Mouse (Mus musculus) spleen, postnatal 4 days (tissue): ENCODE measurements around the gene Mthfd1.
A peak's percentile ranks its signal among the peaks of the same experiment; 100 is the strongest.
"Not testable (repeated sequence)": the region's sequence is repeated elsewhere in the genome, so short reads cannot be mapped to it uniquely, and the experiment has no call there.

ENCODE experiments used
- DNase-seq, 2 experiments: peaks; one replicate each; pipeline ENCODE4 v3.0.0; 2022; ENCODE audit warnings: low spot score in 2 of 2

The Mthfd1 gene

GRCm38 (mm10) chr12:76254725-76255498, at the start of gene Mthfd1:
Gene Mthfd1, plus strand, starts transcription at chr12:76255298.
- DNase-seq, result peak; percentile 87 to 92

DNA sequence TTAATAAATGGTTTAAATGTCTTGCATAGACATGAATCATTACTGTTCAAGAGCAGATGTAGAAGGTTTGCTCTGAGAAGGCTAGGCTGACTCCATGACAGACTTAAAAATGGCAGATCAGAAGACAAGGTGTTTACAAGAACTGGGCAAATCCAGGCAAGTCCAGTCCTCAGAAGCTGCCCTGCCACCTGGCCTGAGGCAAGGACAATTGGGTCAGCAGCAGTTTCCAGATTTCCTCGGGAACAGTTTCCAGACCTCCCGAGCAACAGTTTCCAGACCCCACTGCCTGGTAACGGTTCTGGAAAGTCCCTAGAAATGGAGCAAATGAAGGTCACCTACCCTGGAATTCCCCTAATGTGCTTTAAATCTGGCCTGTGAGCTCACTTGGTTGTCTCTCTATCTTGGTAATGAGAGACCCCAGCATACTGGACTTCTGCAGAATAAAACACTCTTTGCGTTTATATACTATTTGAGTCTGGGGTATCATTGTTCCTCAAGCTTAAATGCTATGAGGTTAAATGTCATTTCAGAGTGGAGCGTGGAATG, 45.6 kb upstream of the Mthfd1 start:
- no peak for DNase-seq

GRCm38 (mm10) chr12:76215121-76215520, 40.0 kb upstream of the Mthfd1 start:
- DNase-seq, result no peak

DNA sequence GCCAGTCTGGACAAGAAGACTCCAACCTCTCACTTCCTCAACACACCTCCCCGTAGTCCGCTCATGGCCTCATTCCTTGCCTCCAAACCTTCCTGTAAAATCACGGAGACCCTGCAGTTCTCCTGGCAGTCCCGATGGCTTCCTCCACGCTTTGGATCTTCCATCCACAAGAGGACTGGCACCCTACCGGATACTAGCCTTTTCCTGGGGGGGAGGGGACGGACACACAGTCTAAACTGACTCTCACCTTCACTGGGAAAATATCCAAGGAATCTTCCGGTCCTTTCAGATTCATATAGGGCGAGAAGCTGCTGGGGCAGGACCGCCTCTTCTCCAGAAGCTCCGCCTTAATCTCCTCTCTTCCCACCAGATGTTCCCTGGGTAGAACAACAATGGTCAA, 38.4 kb upstream of the Mthfd1 start:
- DNase-seq, result no peak

DNA sequence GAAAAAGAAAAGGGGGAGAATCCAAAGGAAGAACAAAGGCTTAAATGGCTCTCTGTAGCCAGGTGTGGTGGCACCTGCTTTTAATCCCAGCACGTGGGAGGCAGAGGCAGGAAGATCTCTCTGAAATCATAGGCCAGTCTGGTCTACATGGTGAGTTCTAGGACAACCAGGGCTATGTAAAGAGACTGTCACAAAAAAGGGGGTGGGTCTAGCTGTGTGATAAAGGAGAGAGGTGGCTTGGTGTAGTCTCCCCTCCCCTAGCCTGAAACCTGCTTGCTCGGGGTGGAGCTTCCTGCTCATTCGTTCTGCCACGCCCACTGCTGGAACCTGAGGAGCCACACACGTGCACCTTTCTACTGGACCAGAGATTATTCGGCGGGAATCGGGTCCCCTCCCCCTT, 33.0 kb upstream of the Mthfd1 start:
- not testable (repeated sequence) for DNase-seq

DNA sequence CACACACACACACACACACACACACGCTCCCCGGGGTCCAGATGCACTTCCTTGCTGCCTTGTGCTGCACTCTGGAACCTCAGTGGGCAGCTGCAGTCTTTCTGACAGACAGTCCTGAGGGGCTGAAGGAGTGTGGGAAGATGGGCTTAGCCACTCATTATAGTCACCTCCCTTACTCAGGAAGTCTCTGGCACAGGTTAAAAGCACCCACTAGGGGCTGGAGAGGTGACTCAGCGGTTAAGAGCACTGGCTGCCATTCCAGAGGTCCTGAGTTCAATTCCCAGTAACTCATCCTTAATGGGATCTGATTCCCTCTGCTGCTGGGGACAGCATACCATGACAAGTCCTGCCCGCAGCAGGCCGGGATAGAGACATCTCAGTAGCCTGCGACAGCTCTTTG, 24.5 kb upstream of the Mthfd1 start:
- no peak for DNase-seq

GRCm38 (mm10) chr12:76235253-76235652, 19.8 kb upstream of the Mthfd1 start:
- no peak for DNase-seq

DNA sequence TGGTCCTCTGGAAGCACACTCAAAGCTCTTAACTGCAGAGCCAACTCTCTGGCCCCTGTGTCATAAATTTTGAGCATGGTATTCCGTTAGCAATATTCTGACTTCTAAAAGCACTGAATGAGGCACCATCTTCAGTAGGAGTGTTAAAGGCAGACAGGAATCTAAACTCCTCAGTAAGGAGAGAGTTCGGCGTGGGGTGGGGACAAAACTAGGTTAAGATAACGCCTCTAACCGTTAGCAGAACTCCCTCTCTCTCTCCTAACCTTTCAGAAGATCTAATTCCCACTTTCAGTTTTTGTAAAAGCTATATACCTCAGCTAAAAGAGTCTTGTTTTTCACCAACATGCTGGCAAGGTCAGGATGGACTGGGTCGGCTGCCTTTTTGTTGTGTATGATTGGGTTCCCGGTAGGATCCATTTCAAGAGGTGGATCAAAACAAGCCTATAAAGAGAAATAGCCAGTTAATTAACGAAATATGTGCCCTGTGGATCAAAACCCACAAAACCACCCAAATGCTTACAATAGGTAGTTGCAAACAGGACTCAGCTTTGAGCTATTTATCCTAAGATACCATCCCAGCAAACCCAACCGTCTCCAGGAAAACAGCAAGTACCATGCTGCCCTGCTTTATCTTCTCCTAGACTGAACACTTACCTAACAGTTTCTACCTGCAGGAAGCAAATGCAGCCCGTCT, 15.8 kb upstream of the Mthfd1 start:
- DNase-seq, result no peak

- no peak for DNase-seq
Measured at GRCm38 (mm10) chr12:76239839-76240571, 15.1 kb upstream of the Mthfd1 start.

DNA sequence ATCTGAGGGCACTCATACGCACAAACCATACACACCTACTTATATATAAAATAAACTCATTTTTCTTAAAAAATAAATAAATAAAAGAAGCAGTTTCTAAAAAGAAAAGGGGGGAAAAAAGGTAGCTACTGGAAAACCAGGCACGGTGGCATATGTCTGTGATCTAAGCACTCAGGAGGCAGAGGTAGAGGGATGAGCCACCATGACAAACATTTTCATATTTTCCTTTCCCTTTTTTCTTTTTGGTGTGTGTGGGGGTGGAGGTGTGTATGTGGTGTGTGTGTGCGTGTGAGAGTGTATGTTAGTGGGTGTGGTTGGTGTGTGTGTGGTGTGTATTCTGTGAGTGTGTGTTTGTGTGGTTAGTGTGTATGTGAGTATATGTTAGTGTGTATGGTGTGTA, 14.4 kb upstream of the Mthfd1 start:
- no peak for DNase-seq

GRCm38 (mm10) chr12:76241084-76241483, 14.0 kb upstream of the Mthfd1 start:
- no peak for DNase-seq

DNA sequence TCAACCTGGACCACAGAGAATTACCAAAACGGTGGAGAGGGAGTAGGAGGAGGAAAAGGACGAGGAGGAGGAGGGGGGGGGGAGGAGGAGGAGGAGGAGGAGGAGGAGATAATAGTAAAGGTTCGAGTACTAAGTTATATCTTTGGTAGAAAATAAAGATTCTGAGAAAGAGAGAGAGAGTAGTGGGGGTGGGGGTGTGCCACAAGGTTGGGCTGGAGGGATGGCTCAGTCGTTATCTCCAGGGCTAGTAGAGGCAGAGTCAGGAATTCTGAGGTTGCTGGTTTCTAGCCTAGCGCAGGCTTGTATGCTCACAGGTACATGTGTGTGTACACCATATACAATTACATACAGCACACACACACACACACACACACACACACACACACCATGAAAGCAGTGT, 13.3 kb upstream of the Mthfd1 start:
- no peak for DNase-seq

DNA sequence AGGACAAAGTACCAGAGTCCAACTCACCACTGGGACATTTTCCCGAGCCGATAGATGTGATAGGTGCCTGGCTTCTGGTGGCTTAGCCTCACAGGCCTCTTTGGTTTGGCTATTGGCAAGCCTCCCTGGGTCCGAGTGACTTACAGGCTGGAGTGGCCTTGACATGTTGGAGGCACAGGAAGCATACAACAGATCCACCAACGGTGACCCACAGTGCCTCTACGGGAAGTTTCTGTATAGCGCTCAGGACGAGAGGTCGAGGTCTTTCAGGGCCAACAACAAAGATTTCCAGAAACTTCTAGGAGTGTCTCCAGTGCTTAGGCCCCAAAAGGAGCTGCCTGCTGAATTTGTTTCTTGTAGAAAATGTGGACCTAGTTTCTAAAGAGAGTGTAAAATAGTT, 10.1 kb upstream of the Mthfd1 start:
- no peak for DNase-seq

- no peak for DNase-seq
Measured at GRCm38 (mm10) chr12:76246646-76247045, 8.5 kb upstream of the Mthfd1 start, which contains the start of gene Tex21. Gene Tex21, minus strand, starts transcription at chr12:76246746.

GRCm38 (mm10) chr12:76253090-76253489, 2.0 kb upstream of the Mthfd1 start:
- no peak for DNase-seq

- DNase-seq, result no peak
Measured at GRCm38 (mm10) chr12:76253591-76253990, 1.5 kb upstream of the Mthfd1 start.

DNA sequence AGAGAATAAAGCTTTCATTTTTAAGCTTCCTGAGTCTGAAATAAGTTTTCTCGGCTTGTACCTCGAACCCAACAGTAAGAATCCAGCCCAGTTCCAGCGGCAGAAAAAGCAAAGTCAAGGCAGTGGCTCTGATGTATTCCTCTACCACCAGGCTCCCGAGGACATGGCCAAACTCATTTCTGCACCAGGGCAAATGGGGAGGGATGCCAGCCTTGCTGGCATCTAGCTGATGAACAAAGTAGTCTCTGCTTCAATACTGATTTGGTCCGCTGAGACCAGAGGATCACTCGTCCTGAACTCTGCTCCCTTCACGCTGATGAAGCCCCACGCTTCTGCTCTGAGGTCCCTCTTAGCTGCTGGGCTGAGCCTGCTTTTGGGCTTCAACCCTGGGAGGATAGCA, 1.1 kb upstream of the Mthfd1 start:
- no peak for DNase-seq

DNA sequence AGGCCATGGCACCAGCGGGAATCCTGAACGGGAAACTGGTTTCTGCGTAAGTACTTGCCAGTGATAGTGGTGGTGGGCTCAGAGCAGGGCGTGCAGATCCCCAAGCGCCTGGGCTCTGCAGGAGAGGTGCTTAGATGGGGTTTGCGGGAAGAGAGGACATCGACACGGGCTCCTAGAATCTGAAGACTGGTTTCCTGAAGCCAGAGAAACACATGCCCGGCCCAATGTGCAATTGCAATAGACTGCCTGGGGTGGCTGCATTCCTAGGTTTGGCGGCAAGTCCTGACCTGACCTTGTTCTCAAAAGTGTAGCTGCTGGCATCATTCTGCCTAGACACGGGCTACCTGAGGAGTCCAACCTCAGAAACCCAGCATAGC, 389 bp downstream of the Mthfd1 start:
- DNase-seq, result peak in 1 of 2 experiments; percentile 71

DNA sequence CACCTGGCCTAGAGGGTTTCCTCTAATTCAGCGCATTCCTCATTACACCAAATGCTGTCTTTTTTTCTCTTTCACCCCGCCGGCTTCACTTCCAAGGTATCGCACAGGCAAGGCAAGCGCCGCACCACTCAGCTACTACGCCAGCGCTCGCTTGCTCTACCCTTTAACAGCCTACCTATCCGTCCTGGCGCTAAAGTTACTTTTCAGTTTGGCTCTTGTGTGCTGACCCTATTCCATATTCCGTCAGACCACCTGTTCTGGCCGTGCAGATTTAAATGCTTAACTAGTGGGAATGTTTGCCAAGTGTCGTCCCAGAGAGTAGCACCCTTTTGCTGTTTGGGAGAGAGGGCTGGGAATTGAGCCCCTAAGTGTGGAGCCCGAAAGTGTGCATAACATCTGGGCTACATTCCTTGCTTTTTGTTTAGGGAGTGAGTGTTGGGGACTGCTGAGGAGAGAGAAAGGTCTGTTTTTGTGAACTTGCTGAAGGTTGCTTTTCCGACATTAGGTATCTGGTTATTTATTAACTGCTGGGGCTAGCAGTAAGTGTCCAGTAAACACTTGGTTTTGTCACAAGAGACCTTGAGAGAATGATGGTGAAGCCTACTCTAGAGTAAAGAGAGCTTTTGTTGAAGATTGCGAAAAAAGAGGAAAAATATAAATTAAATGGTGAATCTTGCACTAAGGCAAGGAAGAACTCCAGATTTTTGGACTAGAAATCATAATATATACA, 1.2 kb downstream of the Mthfd1 start:
- DNase-seq, result peak; percentile 29 to 73

- DNase-seq, result no peak
Measured at GRCm38 (mm10) chr12:76260673-76261072, 5.6 kb downstream of the Mthfd1 start.

DNA sequence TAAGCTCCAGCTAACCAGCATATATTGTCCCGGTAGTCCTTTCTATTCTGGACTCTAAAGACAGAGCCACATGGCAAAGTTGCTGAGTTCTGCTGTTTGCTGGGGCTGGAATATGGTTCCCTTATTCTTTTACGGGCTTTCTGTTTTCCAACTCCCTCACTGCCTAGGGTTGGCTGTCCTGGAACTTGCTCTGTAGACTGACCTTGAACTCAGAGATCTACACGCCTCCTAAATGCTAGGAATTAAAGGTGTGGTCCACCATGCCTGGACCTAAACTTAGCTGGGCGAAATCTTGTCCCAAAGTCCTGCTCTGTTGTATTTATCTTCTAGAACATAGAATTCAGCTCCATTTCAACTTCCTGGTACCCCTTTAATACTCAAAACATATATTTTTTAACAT, 6.5 kb downstream of the Mthfd1 start:
- no peak for DNase-seq

GRCm38 (mm10) chr12:76262918-76263317, 7.8 kb downstream of the Mthfd1 start:
- no peak for DNase-seq
